Mouse (Mus musculus) cerebellum, postnatal 10 days (tissue): ENCODE measurements around the gene Hmgcs2.

ENCODE experiments used
- DNase-seq, 2 experiments: peaks; one replicate each; pipeline ENCODE4 v3.0.0; 2021; ENCODE audit warnings: mixed read lengths in 2 of 2

Gene Hmgcs2

DNA sequence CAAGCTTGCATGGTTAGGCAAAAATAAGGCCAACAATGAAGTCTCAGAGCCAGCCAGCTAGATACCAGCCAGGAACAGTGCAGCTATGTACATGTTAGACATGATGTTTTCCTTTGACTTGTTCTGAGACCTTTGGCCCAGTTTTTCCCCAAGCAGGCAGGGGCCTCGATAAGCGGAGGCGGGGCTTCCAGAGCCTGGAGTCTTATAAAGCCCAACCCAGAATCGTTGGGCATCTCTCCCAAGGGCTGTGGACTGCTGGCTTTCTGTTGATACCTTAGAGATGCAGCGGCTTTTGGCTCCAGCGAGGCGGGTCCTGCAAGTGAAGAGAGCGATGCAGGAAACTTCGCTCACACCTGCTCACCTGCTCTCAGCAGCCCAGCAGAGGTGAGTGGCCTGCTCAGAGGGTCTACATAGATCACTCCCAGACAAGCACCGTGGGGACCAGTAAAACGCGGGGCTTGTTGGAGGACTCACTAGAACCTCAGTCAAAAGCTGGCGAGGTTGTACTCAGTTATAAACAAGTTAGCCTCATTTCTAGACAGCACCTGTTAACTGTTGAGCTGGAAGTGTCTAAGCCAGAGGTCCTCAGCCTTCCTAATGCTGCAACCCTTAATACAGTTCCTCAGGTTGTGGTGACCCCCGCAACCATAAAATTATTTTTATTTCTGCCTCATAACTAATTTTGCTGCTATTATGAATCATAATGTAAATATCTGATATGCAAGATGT is at the start of gene Hmgcs2:
Gene Hmgcs2 (plus strand): TSS at position 232 of the 729 bp plus-strand sequence.
- peak; percentile 13 to 24 for DNase-seq

DNA sequence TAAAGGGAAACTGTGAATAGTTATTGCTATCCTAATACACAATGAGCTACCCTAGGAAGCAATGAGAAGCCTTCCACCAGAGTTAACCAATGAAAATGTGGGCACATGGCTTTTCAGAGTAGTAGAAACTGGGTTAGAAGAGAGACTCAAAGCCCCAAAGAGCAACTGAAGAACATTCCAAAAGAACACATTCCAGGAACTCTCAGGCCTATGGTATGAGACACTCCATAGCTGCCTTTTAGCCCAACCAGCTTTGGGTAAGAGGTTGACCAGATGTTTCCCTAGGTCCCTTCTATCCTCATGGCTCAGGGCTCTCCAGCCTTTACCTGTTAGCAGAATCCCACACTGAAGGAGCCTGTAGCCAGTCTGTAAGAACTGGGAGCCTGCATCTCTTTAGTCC is 46.7 kb upstream of the Hmgcs2 start:
- no peak for DNase-seq

DNA sequence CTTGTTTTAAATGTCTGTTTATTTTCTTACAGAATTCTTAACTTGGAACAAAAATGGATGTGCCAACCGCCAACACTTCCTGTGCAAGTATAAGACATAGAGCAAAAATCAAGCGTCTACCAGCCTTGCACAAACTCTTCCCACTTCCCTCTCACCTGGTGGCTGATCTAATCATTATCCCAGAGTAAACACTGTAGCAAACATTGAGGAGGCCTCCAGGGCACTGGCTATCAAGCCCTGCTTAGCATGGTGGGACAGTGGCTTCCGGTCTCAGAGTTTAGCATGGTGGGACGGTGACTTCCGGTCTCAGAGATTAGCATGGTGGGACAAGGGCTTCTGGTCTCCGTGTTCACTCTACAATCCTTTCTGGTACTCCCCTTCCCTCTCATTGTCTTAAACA is 44.0 kb upstream of the Hmgcs2 start:
- no peak for DNase-seq

DNA sequence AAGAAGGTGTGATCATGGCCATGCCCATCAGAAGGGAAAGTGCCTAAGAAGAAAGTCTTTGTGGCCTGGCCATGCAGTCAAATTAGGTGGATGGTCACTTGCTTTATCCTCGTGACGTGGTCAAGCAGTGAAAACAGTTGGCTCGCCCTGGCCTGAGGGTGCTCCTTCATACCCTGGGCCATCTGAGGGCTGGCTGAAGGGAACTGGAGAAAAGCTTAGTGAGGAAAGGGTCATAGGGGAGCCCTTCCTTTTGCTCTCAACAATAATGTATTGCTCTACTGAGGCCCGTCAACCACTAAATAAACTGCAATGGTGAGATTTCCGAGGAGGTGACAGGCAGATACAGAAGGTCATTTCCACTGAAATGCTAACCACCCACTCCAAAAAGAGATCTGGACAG is 43.0 kb upstream of the Hmgcs2 start:
- DNase-seq, result no peak

DNA sequence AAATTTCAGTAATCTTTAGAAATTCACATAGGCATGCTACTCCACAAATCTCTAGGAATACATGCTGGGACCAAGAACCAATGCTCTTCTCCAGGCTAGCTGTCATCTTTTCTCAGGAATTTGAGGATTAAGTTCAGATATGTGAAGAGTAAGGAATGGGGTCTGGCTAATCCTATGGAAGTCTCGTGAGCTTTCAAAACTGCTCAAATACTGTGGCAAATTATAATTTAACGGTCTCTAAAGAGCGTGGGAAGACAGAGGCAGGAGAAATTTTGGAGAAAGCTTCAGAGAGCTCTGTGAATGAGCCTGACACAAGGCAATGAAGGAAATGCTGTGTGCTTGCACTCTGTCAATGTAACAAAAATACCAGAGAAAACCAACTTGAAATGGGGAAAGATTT is 42.1 kb upstream of the Hmgcs2 start:
- DNase-seq, result no peak

DNA sequence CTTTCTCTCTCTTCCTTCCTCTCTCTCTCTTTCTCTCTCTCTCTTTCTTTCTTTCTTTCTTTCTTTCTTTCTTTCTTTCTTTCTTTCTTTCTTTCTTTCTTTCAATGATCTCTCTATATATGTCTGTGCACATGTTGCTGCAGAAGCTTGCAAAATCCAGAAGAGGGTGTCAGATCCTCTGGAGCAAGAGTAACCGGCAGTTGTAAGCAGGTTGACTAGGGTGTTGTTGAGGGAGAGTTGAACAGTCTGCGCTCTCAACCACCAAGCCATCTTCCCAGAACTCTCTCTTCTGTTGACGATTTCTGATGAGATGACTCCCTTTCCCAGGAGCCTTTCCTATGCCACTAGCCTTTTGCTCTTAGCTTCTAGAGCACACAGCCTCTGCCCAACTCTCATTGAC is 38.2 kb upstream of the Hmgcs2 start:
- DNase-seq, result no peak

DNA sequence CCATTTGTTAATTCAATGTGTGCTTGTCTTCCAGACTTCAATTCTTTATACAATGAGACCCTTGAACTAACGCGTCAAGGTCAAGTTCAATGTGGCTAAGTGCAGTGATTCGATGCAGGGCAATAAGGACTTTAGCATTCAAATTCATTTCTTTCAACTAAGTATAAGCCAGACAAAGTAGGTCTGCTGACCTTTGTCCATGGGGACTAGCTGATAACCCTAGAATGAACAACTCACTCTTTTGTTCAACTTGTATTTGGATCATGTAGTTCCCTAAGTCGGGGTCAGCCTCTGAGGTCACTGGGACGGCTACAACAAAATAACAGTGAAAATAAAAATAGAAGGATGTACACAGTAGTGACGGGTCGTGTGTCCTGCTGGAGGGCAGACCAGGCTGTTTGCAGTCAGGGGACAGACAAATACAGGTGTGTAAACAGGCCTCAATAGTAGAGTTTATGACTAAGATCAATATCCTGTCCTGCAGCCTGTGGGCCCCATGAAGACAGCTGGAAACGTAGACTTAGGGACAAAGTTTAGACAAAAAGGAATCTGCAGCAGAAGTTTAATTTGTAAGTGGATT is 37.7 kb upstream of the Hmgcs2 start:
- DNase-seq, result no peak

DNA sequence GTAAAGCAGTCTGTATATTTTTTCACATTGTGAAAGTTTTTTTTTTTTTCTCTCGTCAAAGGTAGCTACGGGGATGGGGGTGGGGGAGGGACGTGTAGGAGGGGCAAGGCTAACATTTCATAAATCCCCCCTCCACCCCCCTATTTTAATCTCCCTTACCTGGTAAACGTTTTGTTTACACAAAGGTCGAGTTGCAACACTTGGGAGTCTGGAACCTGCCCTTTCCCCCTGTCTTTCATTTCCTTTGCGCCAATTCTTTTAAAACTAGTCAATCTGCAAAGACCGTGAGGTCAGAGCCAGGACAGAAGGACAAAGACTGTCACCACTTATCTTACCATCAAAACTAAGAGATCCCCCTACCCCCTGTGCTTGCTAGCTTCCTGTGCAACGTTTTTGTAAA is 34.3 kb upstream of the Hmgcs2 start:
- DNase-seq, result no peak

DNA sequence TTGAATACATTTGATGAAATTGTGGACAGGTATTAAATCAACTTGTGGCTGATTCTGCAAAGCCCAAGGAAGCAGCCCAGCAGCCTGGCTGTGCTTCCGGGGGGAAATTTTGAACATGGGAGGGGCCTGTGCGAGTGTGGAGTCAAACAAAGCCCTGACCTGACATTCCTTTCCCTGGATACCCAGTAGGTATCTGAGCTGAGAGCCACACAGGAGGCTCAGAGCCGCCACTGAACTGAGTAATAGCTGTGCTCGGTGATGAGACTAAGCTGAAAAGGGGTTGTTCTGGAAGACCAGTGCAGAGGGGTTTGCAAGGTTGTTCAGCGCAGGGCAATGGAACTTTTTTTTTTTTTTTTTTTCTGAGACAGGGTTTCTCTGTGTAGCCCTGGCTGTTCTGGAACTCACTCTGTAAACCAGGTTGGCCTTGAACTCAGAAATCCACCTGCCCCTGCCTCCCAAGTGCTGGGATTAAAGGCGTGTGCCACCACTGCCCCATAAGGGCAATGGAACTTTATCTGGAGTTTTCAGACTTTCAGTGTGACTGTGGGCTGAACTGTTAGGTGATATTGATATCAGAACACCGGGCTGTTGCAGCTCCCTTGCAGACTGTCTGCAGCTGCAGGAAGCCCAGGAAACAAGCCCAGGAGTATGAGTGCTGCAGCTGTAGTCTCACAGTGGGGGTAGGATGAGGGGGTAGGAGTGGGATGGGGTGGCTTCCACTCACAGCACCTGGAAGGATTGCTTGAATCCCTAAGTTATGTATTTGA is 33.1 kb upstream of the Hmgcs2 start:
- DNase-seq, result no peak

DNA sequence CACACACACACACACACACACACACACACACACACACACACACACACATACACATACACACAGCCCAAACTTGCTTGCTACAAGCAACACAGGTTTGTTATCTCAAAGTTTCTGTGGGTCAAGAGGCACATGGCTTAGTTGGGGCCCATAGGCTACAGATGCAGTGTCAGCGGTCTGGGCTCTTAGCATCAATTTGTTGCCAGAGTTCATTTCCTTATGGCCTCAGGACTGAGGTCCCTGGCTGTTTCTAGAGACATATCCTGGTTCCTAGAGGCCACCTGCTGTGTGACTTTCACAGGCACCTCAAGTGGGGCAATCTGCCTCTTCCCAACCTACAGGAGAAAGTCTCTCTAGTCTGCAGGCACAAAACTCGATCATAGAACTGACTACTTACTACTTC is 30.9 kb upstream of the Hmgcs2 start:
- no peak for DNase-seq

DNA sequence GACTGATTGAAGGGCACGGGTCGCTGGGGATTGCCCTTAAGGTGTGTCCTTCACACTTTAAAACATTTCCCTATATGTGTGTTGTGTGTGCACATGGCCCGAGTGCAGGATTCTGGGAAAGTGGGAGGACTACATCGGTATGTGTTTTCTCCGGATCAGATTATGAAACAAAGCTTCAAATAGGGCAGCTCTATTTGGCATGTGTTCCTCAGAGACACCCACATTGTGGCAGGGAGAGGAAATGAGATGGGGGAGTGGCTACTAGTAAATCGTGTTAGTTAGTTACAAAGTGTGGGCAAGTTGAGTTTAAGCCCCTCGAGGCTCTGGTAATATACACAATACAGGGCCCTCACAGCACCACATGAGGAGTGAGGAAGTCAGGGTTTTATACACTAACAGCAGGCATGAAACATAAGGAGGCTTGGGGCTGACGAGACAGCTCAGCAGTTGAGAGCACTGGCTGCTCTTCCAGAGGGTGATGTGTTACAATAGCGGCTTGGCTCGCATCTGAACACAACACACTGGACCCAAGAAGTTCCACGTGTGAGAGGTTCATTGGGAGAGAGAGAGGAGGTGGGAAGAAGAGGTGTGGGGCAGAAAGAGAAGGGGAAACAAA is 30.3 kb upstream of the Hmgcs2 start:
- no peak for DNase-seq

DNA sequence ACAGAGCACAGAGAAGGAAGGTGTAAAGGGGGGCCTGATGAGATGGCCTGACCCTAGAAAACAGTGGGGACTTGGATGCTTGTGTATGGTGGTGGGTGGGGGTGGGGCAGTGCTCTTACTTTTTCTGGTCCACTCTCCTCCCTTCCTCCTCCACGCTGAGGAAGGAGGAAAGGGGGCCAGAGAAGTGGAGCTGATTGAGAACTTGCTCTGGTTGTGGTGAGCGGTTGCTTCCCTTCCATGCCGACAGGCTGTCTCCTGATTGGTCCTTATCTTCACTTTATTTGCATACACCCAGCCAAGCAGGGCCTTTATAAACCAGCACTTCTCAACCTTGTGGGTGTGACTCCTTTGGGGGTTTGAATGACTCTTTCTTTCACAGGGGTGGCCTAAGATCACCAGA is 26.2 kb upstream of the Hmgcs2 start:
- no peak for DNase-seq

DNA sequence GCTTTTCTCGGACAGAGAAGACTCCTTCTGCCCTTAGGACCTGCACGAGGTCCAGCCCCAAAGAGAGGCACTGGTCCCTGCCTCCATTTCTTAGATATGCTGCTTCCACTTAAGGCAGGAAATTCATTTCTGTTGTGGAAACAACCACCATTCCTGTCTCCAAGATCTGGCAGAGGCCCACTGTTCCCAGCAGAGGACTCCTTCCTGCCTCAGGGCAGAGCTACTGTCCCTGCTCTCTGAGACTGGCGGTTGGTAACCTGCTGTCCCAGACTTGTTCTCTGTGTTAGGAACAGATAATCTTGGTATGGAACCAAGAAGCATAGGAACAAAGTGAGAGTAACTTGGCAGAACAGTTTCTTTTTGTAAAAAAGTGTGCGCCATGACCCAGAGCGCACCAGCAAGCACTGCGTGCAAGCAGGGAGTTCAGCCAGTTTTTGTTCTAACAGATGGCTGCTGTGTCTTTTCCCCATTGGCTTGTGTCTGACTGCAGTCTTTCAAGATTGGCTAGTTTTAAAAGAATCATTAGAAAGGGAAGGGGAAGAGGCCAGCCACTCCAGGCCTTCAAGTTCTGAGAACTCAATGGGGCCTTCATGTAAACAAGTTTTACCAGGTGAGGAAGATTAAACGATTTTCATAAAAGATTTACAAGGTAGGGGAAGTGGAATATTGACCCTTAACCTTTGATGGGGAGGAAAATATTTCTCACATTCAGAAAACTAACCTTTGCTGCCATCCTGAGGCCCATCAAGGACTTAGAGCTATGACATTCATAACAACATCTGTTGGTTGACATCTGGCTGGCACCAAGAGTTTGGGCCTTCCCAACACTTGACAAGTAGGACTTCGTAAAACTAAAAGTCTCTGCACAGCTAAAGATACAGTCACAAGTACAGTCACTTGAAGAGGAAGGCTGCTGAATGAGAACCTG is 25.3 kb upstream of the Hmgcs2 start:
- DNase-seq, result peak; percentile 48 to 54

DNA sequence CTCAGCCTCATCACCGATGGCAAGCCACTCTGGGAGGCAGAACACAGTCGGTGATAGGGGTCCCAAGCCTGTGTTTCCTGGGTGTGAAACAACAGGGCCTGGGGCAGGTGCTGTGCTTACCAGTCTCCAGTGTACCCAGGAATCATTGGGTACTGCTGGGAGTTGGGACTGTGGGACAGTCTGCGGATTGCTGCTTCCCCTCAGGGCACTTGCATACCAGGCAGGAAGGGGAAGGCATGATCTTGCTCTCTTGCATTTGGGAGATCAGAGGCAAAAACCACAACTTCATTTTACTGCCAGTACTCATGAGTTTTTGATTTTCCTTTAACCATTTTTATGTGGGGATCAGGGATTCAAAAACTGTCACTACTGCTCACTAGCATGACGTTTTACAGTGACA is 21.5 kb upstream of the Hmgcs2 start:
- DNase-seq, result no peak

DNA sequence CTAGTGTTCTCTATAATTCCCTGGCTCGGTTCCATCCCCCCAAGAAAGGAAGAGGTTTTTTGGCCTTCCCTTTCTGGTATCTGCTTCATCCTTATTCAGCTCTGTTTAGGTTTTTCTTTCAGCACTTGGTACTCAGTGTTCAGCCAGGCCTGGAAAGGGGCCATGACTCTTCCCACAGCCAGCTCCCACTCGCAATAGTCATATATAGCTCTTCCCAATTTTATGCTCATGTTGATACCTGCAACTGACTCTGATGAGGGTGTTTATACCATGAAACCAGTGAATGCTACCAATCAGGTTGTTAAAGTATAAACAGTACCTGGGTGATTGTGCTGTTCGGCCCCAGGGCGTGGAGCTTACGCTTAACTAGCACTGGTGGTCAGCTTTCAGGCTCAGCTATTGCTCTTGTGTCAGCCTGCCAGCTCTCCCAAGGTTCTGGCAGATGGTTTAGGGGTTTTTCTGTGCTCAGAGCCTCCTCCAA is 20.9 kb upstream of the Hmgcs2 start:
- peak; percentile 72 to 89 for DNase-seq

DNA sequence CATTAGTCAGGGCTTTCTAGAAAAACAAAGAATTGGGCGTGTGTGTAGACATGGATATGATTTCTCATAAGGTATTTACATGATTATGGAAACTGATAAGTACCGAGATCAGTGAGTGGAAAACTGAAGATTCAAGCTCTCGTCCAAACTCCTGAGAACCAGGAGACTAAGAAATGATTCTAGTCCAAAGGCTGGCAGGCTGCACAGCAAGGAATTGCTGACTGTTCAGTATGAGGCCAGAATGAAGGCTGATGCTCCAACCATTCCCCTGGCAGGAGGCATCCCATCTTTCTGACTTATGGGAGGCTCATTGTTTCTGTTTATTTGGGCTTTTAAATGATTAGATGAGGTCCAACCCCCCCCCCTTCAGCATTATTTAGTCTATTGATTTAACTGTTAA is 19.7 kb upstream of the Hmgcs2 start:
- DNase-seq, result peak in 1 of 2 experiments; percentile 16

DNA sequence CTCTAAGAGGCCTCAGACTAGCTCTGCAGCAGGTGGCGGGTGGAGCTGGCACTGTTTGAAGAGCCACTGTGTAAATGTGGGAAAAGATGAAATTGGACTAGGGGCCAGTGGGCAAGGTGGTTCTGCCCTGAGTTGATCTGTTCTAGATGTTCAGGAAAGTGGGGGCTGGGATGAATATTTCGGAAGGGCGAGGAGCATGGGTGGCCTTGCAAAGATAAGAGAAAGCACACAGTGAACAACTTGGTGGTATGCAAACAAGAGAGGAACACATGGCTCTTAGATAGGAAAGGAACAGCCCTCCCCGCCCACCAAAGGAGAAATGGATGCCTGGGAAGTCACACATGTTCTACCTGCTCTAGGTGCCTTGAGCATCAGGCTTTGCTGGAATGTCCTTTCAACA is 18.8 kb upstream of the Hmgcs2 start:
- DNase-seq, result no peak

DNA sequence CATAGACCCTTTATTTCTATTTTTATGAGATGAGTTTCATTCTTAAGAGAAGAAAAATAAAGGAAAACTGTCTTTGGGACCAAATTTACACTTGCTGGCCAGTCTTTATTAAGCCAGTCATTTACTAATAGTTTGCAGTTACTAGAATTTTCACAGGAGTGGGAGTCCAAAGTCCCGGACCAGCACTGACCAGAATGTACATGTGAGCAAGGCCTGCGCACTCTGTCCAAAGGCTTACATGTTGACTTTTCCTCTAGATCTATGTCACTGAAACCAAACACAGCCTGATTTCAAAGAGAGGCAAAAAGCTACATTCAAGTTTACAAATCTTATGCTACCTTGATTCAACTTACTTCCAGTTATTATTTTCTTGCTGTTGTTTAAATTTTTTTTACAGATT is 18.1 kb upstream of the Hmgcs2 start:
- DNase-seq, result no peak

DNA sequence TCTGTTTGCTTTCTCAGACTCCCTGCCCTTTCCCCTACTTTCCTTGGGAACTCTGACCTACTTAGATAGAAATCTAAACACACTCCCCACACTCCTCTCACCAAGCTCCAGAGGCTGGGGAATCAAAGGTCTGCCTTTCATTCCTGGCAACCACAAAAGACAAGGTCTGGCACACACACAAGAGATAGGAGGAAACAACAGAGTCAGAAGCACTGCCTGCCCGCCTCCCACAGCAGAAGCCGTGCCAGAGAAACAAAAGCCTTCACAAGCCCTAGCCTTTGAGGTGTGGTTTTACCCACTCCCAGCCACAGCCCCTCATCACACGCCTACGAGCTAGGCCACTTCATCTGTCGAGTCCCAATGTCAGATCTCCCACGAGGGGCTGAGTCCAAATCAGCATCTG is 13.0 kb upstream of the Hmgcs2 start:
- DNase-seq, result peak in 1 of 2 experiments; percentile 20

DNA sequence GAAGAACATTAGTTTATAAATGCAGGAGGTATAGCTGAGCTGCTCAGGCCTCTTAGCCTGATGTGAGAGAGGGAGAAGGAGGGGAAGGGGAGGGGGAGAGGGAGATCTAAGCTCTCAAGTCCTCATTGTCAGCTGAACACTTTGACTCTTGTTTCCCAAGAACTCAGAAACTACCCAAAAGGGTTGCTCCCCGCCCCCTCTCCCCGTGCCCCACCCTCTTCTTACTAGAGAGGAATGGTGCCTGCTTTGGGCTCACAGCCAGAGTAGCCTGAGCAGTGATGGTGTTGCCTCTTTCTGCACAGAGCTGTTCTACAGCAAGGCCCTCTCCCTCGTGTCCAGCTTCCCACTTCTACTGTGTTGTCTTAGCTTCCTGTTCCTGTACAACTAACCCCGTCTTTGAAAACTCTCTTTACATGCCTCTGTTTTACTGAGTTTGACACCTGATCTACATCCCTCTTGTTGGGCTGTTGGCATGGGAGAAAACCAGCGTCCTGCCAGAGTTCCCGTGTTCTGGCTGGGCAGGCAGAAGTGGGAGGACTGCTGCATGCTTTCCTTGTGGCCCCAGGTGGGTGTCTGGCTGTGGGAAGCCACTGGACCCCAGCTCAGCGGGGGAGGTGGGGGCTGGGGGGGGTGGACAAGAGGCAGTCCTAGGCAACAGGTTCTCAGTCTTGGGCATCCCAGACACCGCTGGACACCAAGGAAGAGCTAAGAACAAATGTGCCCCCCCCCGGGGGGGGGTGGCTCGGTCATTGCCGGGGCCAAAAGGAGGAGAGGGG is 6.4 kb upstream of the Hmgcs2 start:
- DNase-seq, result no peak

DNA sequence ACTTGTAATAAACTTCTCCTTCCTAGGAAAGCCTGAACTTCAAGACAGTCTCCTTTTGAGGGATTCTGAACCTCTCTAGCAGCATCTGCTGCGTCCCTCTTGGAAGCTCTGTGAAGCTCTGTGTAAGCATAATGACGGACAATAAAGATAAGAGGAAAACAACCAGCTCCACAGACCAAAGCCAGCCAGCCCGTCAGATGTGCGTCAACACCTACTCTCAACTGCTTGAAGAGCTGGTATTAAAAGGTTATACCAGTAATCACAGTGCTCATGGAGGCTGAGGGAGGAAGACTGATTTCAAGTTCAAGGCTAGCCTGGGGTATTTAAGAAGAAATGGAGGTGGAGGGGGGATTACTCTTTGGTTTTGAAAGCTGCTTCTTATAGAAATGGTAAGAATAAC is 553 bp upstream of the Hmgcs2 start:
- no peak for DNase-seq
